Mouse (Mus musculus) midbrain, embryonic 12.5 days (tissue): ENCODE data around the gene Ropn1. TPM values are rescaled to one million over a fixed set of nuclear protein-coding genes. Genes with fewer than 3 reads are reported as not detected.

Source experiments
- ATAC-seq: fragments of 200-750 bp; cut with Nextera tagmentation; 2 replicates; pipeline ENCODE4 v1.8.0; 2017; ENCODE audit warnings: low read depth, moderate TSS enrichment, moderate library complexity; ENCODE audit not compliant: low FRiP score
- H3K27ac ChIP-seq: fragments of 300-500 bp; sonication (generic); replicated peaks from 2 replicates; pipeline ENCODE4 v1.5.1; 2016; ENCODE audit warnings: mild to moderate bottlenecking
- H3K27me3 ChIP-seq: fragments of 300-500 bp; sonication (generic); 2 replicates; pipeline ENCODE4 v1.6.1; 2016; ENCODE audit warnings: mild to moderate bottlenecking
- H3K36me3 ChIP-seq: fragments of 300-500 bp; sonication (generic); 2 replicates; pipeline ENCODE4 v1.6.1; 2016
- H3K4me1 ChIP-seq: fragments of 300-500 bp; sonication (generic); 2 replicates; pipeline ENCODE4 v1.6.1; 2016
- H3K4me2 ChIP-seq: fragments of 300-500 bp; sonication (generic); replicated peaks from 2 replicates; pipeline ENCODE4 v1.6.1; 2016; ENCODE audit warnings: mild to moderate bottlenecking, moderate library complexity
- H3K4me3 ChIP-seq: fragments of 300-500 bp; sonication (generic); 2 replicates; pipeline ENCODE4 v1.5.1; 2016; ENCODE audit warnings: mild to moderate bottlenecking
- H3K9ac ChIP-seq: fragments of 300-500 bp; sonication (generic); replicated peaks from 2 replicates; pipeline ENCODE4 v1.6.1; 2016; ENCODE audit warnings: mild to moderate bottlenecking, moderate library complexity
- H3K9me3 ChIP-seq: fragments of 300-500 bp; sonication (generic); 2 replicates; pipeline ENCODE4 v1.6.1; 2016; ENCODE audit warnings: mild to moderate bottlenecking
- WGBS: fragments of 180-500 bp; shearing (Covaris S2); methylation state at CpG from one replicate; pipeline ENCODE4 v1.1.7; 2016; 5-methylcytosine and 5-hydroxymethylcytosine counted together
- polyA plus RNA-seq: library from polyadenylated mRNA; unstranded; fragments of >200 nt; fragmentation: Nextera tagmentation; extraction: Ambion mirVana; gene quantifications from 2 replicates; pipeline ENCODE4 v1.2.1, GENCODE M21; 2016

Gene Ropn1
- polyA plus RNA-seq, 1 experiment from 2014 or later = not detected

- Histone ChIP-seq H3K36me3 (no peaks in the 10 kb centered on the region), H3K27ac (no peak overlapping the region), H3K9me3 (no peaks in the 10 kb centered on the region), H3K4me2 (peak overlapping the region; percentile 54), H3K9ac (no peak overlapping the region), H3K27me3 (peaks cover 11% of the 10 kb centered on the region), H3K4me1 (peaks cover 9% of the 10 kb centered on the region; the same call in 1 of the 2 replicates), H3K4me3 (peak overlapping the region; percentile 31; the same call in 1 of the 2 replicates)
- ATAC-seq = no peak
- 30% methylated on average over 5 of the region's 5 CpGs for WGBS
These were observed 8.3 kb downstream of the Ropn1 start for GRCm38 (mm10) chr16:34657983-34658382.

- H3K4me1 ChIP-seq = peaks cover 9% of the 10 kb centered on the region; the same call in 1 of the 2 replicates
- no peak overlapping the region for H3K4me3 ChIP-seq
- no peaks in the 10 kb centered on the region for H3K9me3 ChIP-seq
- no peak overlapping the region for H3K9ac ChIP-seq
- no peak overlapping the region for H3K27ac ChIP-seq
- peak overlapping the region; percentile 54 for H3K4me2 ChIP-seq
- H3K27me3 ChIP-seq = peaks cover 11% of the 10 kb centered on the region
- WGBS = 42% methylated on average over 11 of the region's 11 CpGs
- no peaks in the 10 kb centered on the region for H3K36me3 ChIP-seq
- no peak; the same call in 1 of the 2 replicates for ATAC-seq
These were observed 8.7 kb downstream of the Ropn1 start for GRCm38 (mm10) chr16:34658388-34658787.

GRCm38 (mm10) chr16:34664553-34664952, 14.8 kb downstream of the Ropn1 start:
- Histone ChIP-seq H3K4me3 (no peak overlapping the region), H3K27ac (no peak overlapping the region)
- ATAC-seq = no peak

GRCm38 (mm10) chr16:34667031-34667726, 17.5 kb downstream of the Ropn1 start:
- Histone ChIP-seq H3K4me1 (peaks cover 7% of the 10 kb centered on the region; the same call in 1 of the 2 replicates), H3K27me3 (peaks cover 54% of the 10 kb centered on the region), H3K9ac (no peak overlapping the region), H3K4me2 (peak overlapping the region; percentile 33), H3K4me3 (peak overlapping the region; percentile 0; the same call in 1 of the 2 replicates), H3K36me3 (no peaks in the 10 kb centered on the region), H3K9me3 (no peaks in the 10 kb centered on the region), H3K27ac (no peak overlapping the region)
- WGBS = 5% methylated on average over 20 of the region's 20 CpGs
- peak; percentile 52; the same call in 1 of the 2 replicates for ATAC-seq

More at GRCm38 (mm10) chr16:34664553-34664952, 14.8 kb downstream of the Ropn1 start:
- Histone ChIP-seq H3K4me2 (no peak overlapping the region), H3K9ac (no peak overlapping the region), H3K9me3 (no peaks in the 10 kb centered on the region), H3K36me3 (no peaks in the 10 kb centered on the region), H3K27me3 (peaks cover 46% of the 10 kb centered on the region), H3K4me1 (0 out of 2 replicates have a peak, but pooled peaks cover 4% of the 10 kb centered on the region)
- WGBS = 68% methylated on average over 3 of the region's 3 CpGs

- no peaks in the 10 kb centered on the region for H3K36me3 ChIP-seq
- H3K27ac ChIP-seq = no peak overlapping the region
- H3K27me3 ChIP-seq = peaks cover 51% of the 10 kb centered on the region
- ATAC-seq = no peak
- no peak overlapping the region for H3K4me3 ChIP-seq
- peaks cover 10% of the 10 kb centered on the region; the same call in 1 of the 2 replicates for H3K4me1 ChIP-seq
- no peaks in the 10 kb centered on the region for H3K9me3 ChIP-seq
- WGBS = 73% methylated on average over 9 of the region's 9 CpGs
- no peak overlapping the region for H3K4me2 ChIP-seq
- H3K9ac ChIP-seq = no peak overlapping the region
These were observed 18.6 kb downstream of the Ropn1 start for GRCm38 (mm10) chr16:34668341-34668740.

GRCm38 (mm10) chr16:34671966-34672365, 22.2 kb downstream of the Ropn1 start:
- Histone ChIP-seq H3K9me3 (no peaks in the 10 kb centered on the region), H3K9ac (no peak overlapping the region), H3K27me3 (peaks cover 37% of the 10 kb centered on the region), H3K4me3 (no peak overlapping the region), H3K4me2 (no peak overlapping the region), H3K4me1 (peaks cover 10% of the 10 kb centered on the region; the same call in 1 of the 2 replicates), H3K36me3 (no peaks in the 10 kb centered on the region), H3K27ac (no peak overlapping the region)
- WGBS = 53% methylated on average over 7 of the region's 7 CpGs
- no peak for ATAC-seq

- Histone ChIP-seq H3K4me2 (no peak overlapping the region), H3K36me3 (no peaks in the 10 kb centered on the region), H3K4me1 (peaks cover 6% of the 10 kb centered on the region; the same call in 1 of the 2 replicates), H3K27me3 (peaks cover 31% of the 10 kb centered on the region), H3K9ac (no peak overlapping the region), H3K9me3 (no peaks in the 10 kb centered on the region), H3K27ac (no peak overlapping the region), H3K4me3 (no peak overlapping the region)
- 54% methylated on average over 3 of the region's 3 CpGs for WGBS
- no peak for ATAC-seq
These were observed 23.1 kb downstream of the Ropn1 start for GRCm38 (mm10) chr16:34672822-34673221.

GRCm38 (mm10) chr16:34674365-34674764, 24.6 kb downstream of the Ropn1 start:
- Histone ChIP-seq H3K4me3 (no peak overlapping the region), H3K36me3 (no peaks in the 10 kb centered on the region), H3K4me1 (peaks cover 6% of the 10 kb centered on the region; the same call in 1 of the 2 replicates), H3K9ac (no peak overlapping the region), H3K27me3 (peaks cover 16% of the 10 kb centered on the region), H3K9me3 (no peaks in the 10 kb centered on the region), H3K27ac (no peak overlapping the region), H3K4me2 (no peak overlapping the region)
- WGBS = 89% methylated on average over 6 of the region's 6 CpGs
- ATAC-seq = no peak

- H3K27ac ChIP-seq = no peak overlapping the region
- H3K9ac ChIP-seq = no peak overlapping the region
- H3K4me1 ChIP-seq = no peaks in the 10 kb centered on the region
- no peak overlapping the region for H3K4me2 ChIP-seq
- H3K9me3 ChIP-seq = no peaks in the 10 kb centered on the region
- no peak overlapping the region for H3K4me3 ChIP-seq
- ATAC-seq = no peak
- H3K36me3 ChIP-seq = no peaks in the 10 kb centered on the region
- no peaks in the 10 kb centered on the region for H3K27me3 ChIP-seq
These were observed 32.1 kb downstream of the Ropn1 start for GRCm38 (mm10) chr16:34681823-34682222.

- Histone ChIP-seq H3K4me1 (peaks cover 13% of the 10 kb centered on the region), H3K27ac (peak overlapping the region; percentile 69; the same call in 1 of the 2 replicates), H3K27me3 (no peaks in the 10 kb centered on the region), H3K36me3 (no peaks in the 10 kb centered on the region), H3K4me2 (0 out of 2 replicates have a peak overlapping the region, but pooled peaks have one; percentile 86), H3K9ac (no peak overlapping the region), H3K9me3 (no peaks in the 10 kb centered on the region), H3K4me3 (peak overlapping the region; percentile 67)
- WGBS = 77% methylated on average over 3 of the region's 3 CpGs
- ATAC-seq = peak; percentile 50; the same call in 1 of the 2 replicates
These were observed 40.2 kb downstream of the Ropn1 start for GRCm38 (mm10) chr16:34689879-34690278.

GRCm38 (mm10) chr16:34690334-34691144, 40.8 kb downstream of the Ropn1 start, which contains the start of gene Ccdc14:
Gene Ccdc14, plus strand, starts transcription at chr16:34690616.
- Histone ChIP-seq H3K36me3 (no peaks in the 10 kb centered on the region), H3K9ac (peak within 1 kb of the TSS; percentile 63), H3K4me1 (peaks cover 13% of the 10 kb centered on the region), H3K27me3 (no peaks in the 10 kb centered on the region), H3K4me3 (peak within 1 kb of the TSS; percentile 67), H3K9me3 (no peaks in the 10 kb centered on the region), H3K4me2 (peak within 1 kb of the TSS; percentile 86), H3K27ac (peak within 1 kb of the TSS; percentile 69)
- ATAC-seq = peak; percentile 93
- WGBS = under 1% methylated on average over 53 of the region's 53 CpGs

GRCm38 (mm10) chr16:34691156-34691555, 41.4 kb downstream of the Ropn1 start:
- Histone ChIP-seq H3K4me2 (peak overlapping the region; percentile 86), H3K9me3 (no peaks in the 10 kb centered on the region), H3K27ac (peak overlapping the region; percentile 69), H3K4me3 (peak overlapping the region; percentile 67), H3K4me1 (peaks cover 13% of the 10 kb centered on the region), H3K9ac (peak overlapping the region; percentile 63), H3K36me3 (peaks cover 6% of the 10 kb centered on the region; the same call in 1 of the 2 replicates), H3K27me3 (no peaks in the 10 kb centered on the region)
- no peak for ATAC-seq
- WGBS = 8% methylated on average over 11 of the region's 11 CpGs
